Mouse (Mus musculus) ES-Bruce4 (cell line): ENCODE measurements around the gene Lyrm4.

Experiments used
- CTCF ChIP-seq: IDR thresholded peaks from one replicate; pipeline ENCODE4 v1.8.1; 2011; ENCODE audit warnings: low read depth, low read length
- EP300 ChIP-seq: IDR thresholded peaks from 2 replicates; pipeline ENCODE4 v1.6.1; 2011; ENCODE audit warnings: low read depth, low read length; ENCODE audit not compliant: insufficient read depth
- POLR2A ChIP-seq: IDR thresholded peaks from one replicate; pipeline ENCODE4 v1.8.1; 2011; ENCODE audit warnings: low read length; ENCODE audit not compliant: insufficient read depth

- TF ChIP-seq CTCF (peak; percentile 38), POLR2A (no peak), EP300 (no peak)
These were observed 2.4 kb upstream of the Lyrm4 start for GRCm38 (mm10) chr13:36119684-36120083.
